Mouse (Mus musculus): ENCODE results near the gene C1qtnf6. TPM values are rescaled to one million over a fixed set of nuclear protein-coding genes. Genes with fewer than 3 reads are reported as not detected.
A peak's percentile ranks its signal among the peaks of the same experiment; 100 is the strongest.

The C1qtnf6 gene
- polyA plus RNA-seq (2016; fragmentation: Nextera tagmentation; extraction: Ambion mirVana), result 9.8 and 9.9 TPM in 2 replicates

GRCm38 (mm10) chr15:78530671-78531450 is at the start of gene C1qtnf6:
Gene C1qtnf6 (minus strand): TSS chr15:78531416.
- no peak for DNase-seq (ENCODE audit: low spot score)
- Histone ChIP-seq H3K36me3 (no peaks in the 10 kb centered on the region), H3K27me3 (ENCODE audit: insufficient read depth, poor library complexity, severe bottlenecking) (peaks cover 19% of the 10 kb centered on the region), H3K4me3 (peak within 1 kb of the TSS; percentile 49), H3K9me3 (no peaks in the 10 kb centered on the region), H3K4me1 (replicated peaks) (peaks cover 44% of the 10 kb centered on the region), H3K27ac (peak within 1 kb of the TSS; percentile 81)
- 70% methylated on average over 17 of the region's 17 CpGs for WGBS

GRCm38 (mm10) chr15:78576284-78576810 is 45.1 kb upstream of the C1qtnf6 start:
- no peak overlapping the region for H3K4me3 ChIP-seq
- H3K36me3 ChIP-seq, result no peaks in the 10 kb centered on the region
- no peaks in the 10 kb centered on the region; the same call in 1 of the 2 replicates for H3K9me3 ChIP-seq
- H3K27ac ChIP-seq, result no peak overlapping the region
- H3K4me1 ChIP-seq (replicated peaks), result peaks cover 26% of the 10 kb centered on the region
- WGBS, result 61% methylated on average over 4 of the region's 4 CpGs
- no peak for DNase-seq (ENCODE audit: low spot score)
- H3K27me3 ChIP-seq (ENCODE audit: insufficient read depth, poor library complexity, severe bottlenecking), result no peaks in the 10 kb centered on the region; the same call in 1 of the 2 replicates

- H3K4me1 ChIP-seq (replicated peaks), result peaks cover 7% of the 10 kb centered on the region
- no peak for DNase-seq (ENCODE audit: low spot score)
- H3K36me3 ChIP-seq, result no peaks in the 10 kb centered on the region
- H3K27me3 ChIP-seq (ENCODE audit: insufficient read depth, poor library complexity, severe bottlenecking), result no peaks in the 10 kb centered on the region; the same call in 1 of the 2 replicates
- H3K9me3 ChIP-seq, result no peaks in the 10 kb centered on the region; the same call in 1 of the 2 replicates
- peak within 1 kb of the TSS; percentile 60 for H3K27ac ChIP-seq
- H3K4me3 ChIP-seq, result no peak within 1 kb of the TSS
- 82% methylated on average over 8 of the region's 8 CpGs for WGBS
Observed at GRCm38 (mm10) chr15:78572658-78573397, 41.6 kb upstream of the C1qtnf6 start, which contains the start of gene Rac2. Gene Rac2 (minus strand): TSS chr15:78572783.

GRCm38 (mm10) chr15:78572270-78572600 is 41.0 kb upstream of the C1qtnf6 start:
- 91% methylated on average over 5 of the region's 5 CpGs for WGBS
- no peak for DNase-seq (ENCODE audit: low spot score)
- H3K27me3 ChIP-seq (ENCODE audit: insufficient read depth, poor library complexity, severe bottlenecking), result no peaks in the 10 kb centered on the region; the same call in 1 of the 2 replicates
- H3K4me1 ChIP-seq (replicated peaks), result peaks cover 7% of the 10 kb centered on the region
- no peaks in the 10 kb centered on the region for H3K36me3 ChIP-seq
- H3K4me3 ChIP-seq, result no peak overlapping the region
- peak overlapping the region; percentile 60; the same call in 1 of the 2 replicates for H3K27ac ChIP-seq
- no peaks in the 10 kb centered on the region; the same call in 1 of the 2 replicates for H3K9me3 ChIP-seq

GRCm38 (mm10) chr15:78571554-78572269 is 40.5 kb upstream of the C1qtnf6 start:
- 67% methylated on average over 16 of the region's 16 CpGs for WGBS
- H3K4me3 ChIP-seq, result no peak overlapping the region
- no peaks in the 10 kb centered on the region for H3K36me3 ChIP-seq
- peak overlapping the region; percentile 60; the same call in 1 of the 2 replicates for H3K27ac ChIP-seq
- H3K4me1 ChIP-seq (replicated peaks), result peaks cover 7% of the 10 kb centered on the region
- no peak for DNase-seq (ENCODE audit: low spot score)
- H3K9me3 ChIP-seq, result no peaks in the 10 kb centered on the region; the same call in 1 of the 2 replicates
- H3K27me3 ChIP-seq (ENCODE audit: insufficient read depth, poor library complexity, severe bottlenecking), result no peaks in the 10 kb centered on the region; the same call in 1 of the 2 replicates

- Histone ChIP-seq H3K9me3 (no peaks in the 10 kb centered on the region; the same call in 1 of the 2 replicates), H3K4me1 (replicated peaks) (peaks cover 10% of the 10 kb centered on the region), H3K4me3 (no peak overlapping the region), H3K27me3 (ENCODE audit: insufficient read depth, poor library complexity, severe bottlenecking) (no peaks in the 10 kb centered on the region; the same call in 1 of the 2 replicates), H3K36me3 (no peaks in the 10 kb centered on the region), H3K27ac (no peak overlapping the region)
- no peak for DNase-seq (ENCODE audit: low spot score)
- 92% methylated on average over 5 of the region's 5 CpGs for WGBS
Observed at GRCm38 (mm10) chr15:78570170-78570569, 39.0 kb upstream of the C1qtnf6 start.

GRCm38 (mm10) chr15:78567608-78568120 is 36.4 kb upstream of the C1qtnf6 start:
- Histone ChIP-seq H3K4me3 (no peak overlapping the region), H3K36me3 (no peaks in the 10 kb centered on the region), H3K27me3 (ENCODE audit: insufficient read depth, poor library complexity, severe bottlenecking) (no peaks in the 10 kb centered on the region; the same call in 1 of the 2 replicates), H3K27ac (no peak overlapping the region; the same call in 1 of the 2 replicates), H3K4me1 (replicated peaks) (peaks cover 16% of the 10 kb centered on the region), H3K9me3 (no peaks in the 10 kb centered on the region)
- no peak for DNase-seq (ENCODE audit: low spot score)
- WGBS, result 75% methylated on average over 9 of the region's 9 CpGs

GRCm38 (mm10) chr15:78564764-78565435 is 33.7 kb upstream of the C1qtnf6 start:
- WGBS, result 70% methylated on average over 11 of the region's 11 CpGs
- no peak for DNase-seq (ENCODE audit: low spot score)
- H3K4me3 ChIP-seq, result no peak overlapping the region
- 0 out of 2 replicates have a peak, but pooled peaks cover 13% of the 10 kb centered on the region for H3K4me1 ChIP-seq (replicated peaks)
- no peaks in the 10 kb centered on the region for H3K9me3 ChIP-seq
- no peaks in the 10 kb centered on the region; the same call in 1 of the 2 replicates for H3K27me3 ChIP-seq (ENCODE audit: insufficient read depth, poor library complexity, severe bottlenecking)
- no peaks in the 10 kb centered on the region for H3K36me3 ChIP-seq
- peak overlapping the region; percentile 45; the same call in 1 of the 2 replicates for H3K27ac ChIP-seq

GRCm38 (mm10) chr15:78563937-78564336 is 32.7 kb upstream of the C1qtnf6 start:
- no peak for DNase-seq (ENCODE audit: low spot score)
- Histone ChIP-seq H3K4me1 (replicated peaks) (peaks cover 18% of the 10 kb centered on the region), H3K27me3 (ENCODE audit: insufficient read depth, poor library complexity, severe bottlenecking) (no peaks in the 10 kb centered on the region; the same call in 1 of the 2 replicates), H3K9me3 (no peaks in the 10 kb centered on the region), H3K36me3 (no peaks in the 10 kb centered on the region), H3K4me3 (no peak overlapping the region), H3K27ac (no peak overlapping the region)
- 82% methylated on average over 5 of the region's 5 CpGs for WGBS

GRCm38 (mm10) chr15:78563344-78563743 is 32.1 kb upstream of the C1qtnf6 start:
- Histone ChIP-seq H3K9me3 (no peaks in the 10 kb centered on the region), H3K36me3 (no peaks in the 10 kb centered on the region), H3K27me3 (ENCODE audit: insufficient read depth, poor library complexity, severe bottlenecking) (no peaks in the 10 kb centered on the region; the same call in 1 of the 2 replicates), H3K27ac (no peak overlapping the region), H3K4me1 (replicated peaks) (peaks cover 24% of the 10 kb centered on the region), H3K4me3 (no peak overlapping the region)
- 94% methylated on average over 3 of the region's 3 CpGs for WGBS
- no peak for DNase-seq (ENCODE audit: low spot score)

- H3K27ac ChIP-seq, result no peak overlapping the region
- no peaks in the 10 kb centered on the region for H3K36me3 ChIP-seq
- DNase-seq (ENCODE audit: low spot score), result no peak
- 66% methylated on average over 11 of the region's 11 CpGs for WGBS
- no peak overlapping the region for H3K4me3 ChIP-seq
- H3K9me3 ChIP-seq, result no peaks in the 10 kb centered on the region
- no peaks in the 10 kb centered on the region for H3K27me3 ChIP-seq (ENCODE audit: insufficient read depth, poor library complexity, severe bottlenecking)
- H3K4me1 ChIP-seq (replicated peaks), result peaks cover 38% of the 10 kb centered on the region
Observed at GRCm38 (mm10) chr15:78559141-78559979, 28.1 kb upstream of the C1qtnf6 start.

Measured in hindbrain, embryonic 10.5 days (tissue).